Mouse (Mus musculus) limb, embryonic 10.5 days (tissue): ENCODE data around the gene Dhx33. TPM values are rescaled to one million over a fixed set of nuclear protein-coding genes. Genes with fewer than 3 reads are reported as not detected.

Experiments
- DNase-seq: peaks from one replicate; pipeline ENCODE4 v3.0.0-alpha.2; 2017; ENCODE audit warnings: low spot score
- H3K27ac ChIP-seq: fragments of 300-500 bp; sonication (generic); 2 replicates; pipeline ENCODE4 v1.5.1; 2016; ENCODE audit warnings: mild to moderate bottlenecking
- H3K27me3 ChIP-seq: fragments of 300-500 bp; sonication (generic); 2 replicates; pipeline ENCODE4 v1.6.1; 2016; ENCODE audit warnings: low read depth, mild to moderate bottlenecking; ENCODE audit not compliant: poor library complexity, severe bottlenecking
- H3K36me3 ChIP-seq: fragments of 300-500 bp; sonication (generic); 2 replicates; pipeline ENCODE4 v1.6.1; 2016; ENCODE audit warnings: mild to moderate bottlenecking, moderate library complexity
- H3K4me1 ChIP-seq: fragments of 300-500 bp; sonication (generic); 2 replicates; pipeline ENCODE4 v1.6.1; 2016
- H3K4me3 ChIP-seq: fragments of 300-500 bp; sonication (generic); 2 replicates; pipeline ENCODE4 v1.5.1; 2016; ENCODE audit warnings: mild to moderate bottlenecking, moderate library complexity
- H3K9me3 ChIP-seq: fragments of 300-500 bp; sonication (generic); replicated peaks from 2 replicates; pipeline ENCODE4 v1.6.1; 2016; ENCODE audit warnings: mild to moderate bottlenecking
- WGBS: fragments of 180-500 bp; shearing (Covaris S2); methylation state at CpG from one replicate; pipeline ENCODE4 v1.1.7; 2016; 5-methylcytosine and 5-hydroxymethylcytosine counted together
- polyA plus RNA-seq: library from polyadenylated mRNA; unstranded; fragments of >200 nt; fragmentation: Nextera tagmentation; extraction: Ambion mirVana; gene quantifications from 2 replicates; pipeline ENCODE4 v1.2.1, GENCODE M21; 2016

The Dhx33 gene
- 34.1 and 36.6 TPM in 2 replicates for polyA plus RNA-seq

DNA sequence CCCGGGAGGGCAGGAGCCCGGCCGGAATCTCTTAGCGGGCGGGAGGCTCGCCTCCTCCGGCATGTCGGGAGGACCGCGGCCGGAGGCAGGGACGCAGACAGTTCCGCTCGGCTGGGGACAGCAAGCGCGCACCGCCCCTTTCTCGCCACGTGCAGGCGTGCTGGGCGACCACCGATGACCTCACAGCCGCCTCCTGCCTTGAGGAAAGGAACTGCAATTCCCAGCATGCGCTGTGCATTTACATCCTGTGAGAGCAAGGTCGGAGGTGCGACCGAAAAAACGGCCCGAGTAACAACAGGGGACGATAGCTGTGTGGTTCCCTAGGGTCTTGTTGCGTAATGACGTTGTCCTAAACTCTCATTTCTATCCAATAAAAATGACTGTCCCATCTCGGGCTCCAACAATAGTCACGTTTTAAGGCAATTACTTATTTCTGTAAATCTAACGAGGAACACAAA, at the start of gene Dhx33:
TSS of gene Dhx33 (minus strand) at position 122 of the 458 bp plus-strand sequence.
- peak within 1 kb of the TSS; percentile 91 for H3K4me3 ChIP-seq
- peaks cover 13% of the 10 kb centered on the region for H3K4me1 ChIP-seq
- under 1% methylated on average over 35 of the region's 35 CpGs for WGBS
- DNase-seq, result peak; percentile 98
- no peaks in the 10 kb centered on the region for H3K27me3 ChIP-seq
- H3K27ac ChIP-seq, result peak within 1 kb of the TSS; percentile 86
- H3K9me3 ChIP-seq, result no peaks in the 10 kb centered on the region
- H3K36me3 ChIP-seq, result peaks cover 42% of the 10 kb centered on the region

- 0% methylated on average over 1 of the region's 1 CpGs for WGBS
- Histone ChIP-seq H3K4me1 (no peaks in the 10 kb centered on the region), H3K4me3 (no peak overlapping the region), H3K27ac (no peak overlapping the region), H3K9me3 (no peaks in the 10 kb centered on the region), H3K27me3 (no peaks in the 10 kb centered on the region), H3K36me3 (no peaks in the 10 kb centered on the region)
- DNase-seq, result no peak
These were observed 48.3 kb upstream of the Dhx33 start for GRCm38 (mm10) chr11:71052554-71052953.

DNA sequence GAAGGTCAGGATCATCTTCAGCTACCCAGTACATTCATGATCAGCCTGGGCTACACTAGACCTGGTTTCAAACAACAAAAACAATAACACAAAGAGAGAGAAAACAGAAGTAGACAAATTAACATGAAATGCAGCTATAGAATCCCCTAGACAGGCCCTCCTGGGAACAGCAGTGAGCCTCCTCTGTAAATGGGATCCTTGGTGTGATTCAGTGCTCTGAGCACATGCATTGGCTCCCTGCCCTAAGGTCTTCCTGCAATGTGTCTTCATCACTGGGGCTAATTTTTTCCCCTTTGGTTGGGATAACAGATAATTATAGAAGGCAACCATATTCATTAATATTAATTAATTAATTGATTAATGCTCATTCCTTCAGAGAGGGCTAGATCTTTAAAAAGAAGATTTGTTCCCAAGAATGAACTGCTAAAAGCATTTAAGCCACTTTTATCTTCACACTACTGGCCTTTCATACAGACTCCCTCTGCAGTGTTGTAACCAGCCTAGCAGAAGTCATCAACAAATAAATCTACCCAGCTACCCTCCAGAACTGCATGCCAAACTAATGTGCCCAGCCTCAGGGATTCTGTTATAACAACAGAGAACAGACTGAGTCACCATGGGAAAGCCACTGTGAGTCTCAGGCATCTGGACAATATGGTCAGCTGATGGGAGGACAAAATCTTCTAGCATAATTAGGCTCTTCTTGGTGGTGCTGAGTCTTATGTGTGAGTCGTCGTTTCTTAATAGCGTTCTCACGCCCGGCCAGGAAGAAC, 35.5 kb upstream of the Dhx33 start:
- no peaks in the 10 kb centered on the region for H3K36me3 ChIP-seq
- H3K27me3 ChIP-seq, result no peaks in the 10 kb centered on the region
- no peak overlapping the region for H3K4me3 ChIP-seq
- H3K27ac ChIP-seq, result no peak overlapping the region
- DNase-seq, result no peak
- H3K9me3 ChIP-seq, result no peaks in the 10 kb centered on the region
- no peaks in the 10 kb centered on the region for H3K4me1 ChIP-seq
- WGBS, result 95% methylated on average over 5 of the region's 5 CpGs

GRCm38 (mm10) chr11:71033163-71033761, 29.0 kb upstream of the Dhx33 start, which contains the start of gene 6330403K07Rik:
6330403K07Rik (minus strand) TSS chr11:71033513.
- under 1% methylated on average over 30 of the region's 31 CpGs for WGBS

GRCm38 (mm10) chr11:71032491-71033162, 28.4 kb upstream of the Dhx33 start:
- H3K4me1 ChIP-seq, result peaks cover 23% of the 10 kb centered on the region
- H3K27me3 ChIP-seq, result no peaks in the 10 kb centered on the region
- peaks cover 33% of the 10 kb centered on the region for H3K36me3 ChIP-seq
- WGBS, result 9% methylated on average over 26 of the region's 26 CpGs
- no peaks in the 10 kb centered on the region for H3K9me3 ChIP-seq
- peak overlapping the region; percentile 92 for H3K27ac ChIP-seq
- peak; percentile 53 for DNase-seq
- H3K4me3 ChIP-seq, result peak overlapping the region; percentile 75

More at GRCm38 (mm10) chr11:71033163-71033761, 29.0 kb upstream of the Dhx33 start, which contains the start of gene 6330403K07Rik:
- Histone ChIP-seq H3K27ac (peak within 1 kb of the TSS; percentile 92), H3K27me3 (no peaks in the 10 kb centered on the region), H3K4me1 (peaks cover 23% of the 10 kb centered on the region), H3K36me3 (peaks cover 27% of the 10 kb centered on the region), H3K9me3 (no peaks in the 10 kb centered on the region), H3K4me3 (peak within 1 kb of the TSS; percentile 75)
- DNase-seq, result peak; percentile 91

GRCm38 (mm10) chr11:71032070-71032469, 27.8 kb upstream of the Dhx33 start:
- H3K4me3 ChIP-seq, result peak overlapping the region; percentile 75
- H3K27ac ChIP-seq, result peak overlapping the region; percentile 92
- no peaks in the 10 kb centered on the region for H3K27me3 ChIP-seq
- peaks cover 23% of the 10 kb centered on the region for H3K4me1 ChIP-seq
- DNase-seq, result no peak
- H3K36me3 ChIP-seq, result peaks cover 39% of the 10 kb centered on the region
- WGBS, result 60% methylated on average over 7 of the region's 7 CpGs
- H3K9me3 ChIP-seq, result no peaks in the 10 kb centered on the region

DNA sequence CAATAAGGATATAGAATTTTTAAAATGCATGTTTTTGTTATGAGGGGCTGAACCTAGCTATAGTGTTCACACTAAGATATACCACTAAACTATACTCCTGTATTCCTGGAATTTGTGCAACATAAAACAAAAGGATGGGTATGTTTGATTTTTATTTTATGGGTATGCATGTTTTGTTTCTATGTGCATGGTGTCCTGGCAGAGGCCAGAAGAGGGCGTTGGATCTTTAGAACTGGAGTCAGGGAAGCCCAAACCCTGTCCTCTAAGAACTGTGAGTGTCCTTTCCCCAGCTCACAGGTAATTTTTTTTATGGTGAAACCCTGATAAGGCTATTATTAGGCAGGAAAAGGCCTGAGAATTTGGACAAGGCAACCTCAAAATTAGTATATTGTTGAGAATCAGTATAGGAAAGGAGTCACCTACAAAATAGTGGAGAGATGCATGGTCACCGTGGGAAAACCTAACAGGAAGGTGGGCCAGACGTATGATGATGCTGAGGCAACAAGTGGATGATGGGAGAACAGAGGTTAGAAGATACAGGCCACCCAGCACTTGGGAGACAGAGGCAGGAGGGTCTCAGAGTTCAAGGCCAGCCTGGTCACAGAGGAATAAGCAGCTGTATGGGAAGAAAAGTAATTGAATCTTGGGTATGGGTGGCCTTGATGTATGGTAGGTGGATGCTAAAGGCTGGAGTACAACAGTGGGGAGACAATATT, 25.3 kb upstream of the Dhx33 start:
- WGBS, result 71% methylated on average over 3 of the region's 3 CpGs
- Histone ChIP-seq H3K4me1 (peaks cover 23% of the 10 kb centered on the region), H3K27ac (no peak overlapping the region), H3K9me3 (no peaks in the 10 kb centered on the region), H3K4me3 (no peak overlapping the region), H3K27me3 (no peaks in the 10 kb centered on the region), H3K36me3 (peaks cover 64% of the 10 kb centered on the region)
- DNase-seq, result no peak

- Histone ChIP-seq H3K4me3 (no peak overlapping the region), H3K27ac (no peak overlapping the region), H3K4me1 (peaks cover 12% of the 10 kb centered on the region), H3K36me3 (peaks cover 76% of the 10 kb centered on the region), H3K27me3 (no peaks in the 10 kb centered on the region), H3K9me3 (no peaks in the 10 kb centered on the region)
- 75% methylated on average over 3 of the region's 3 CpGs for WGBS
- no peak for DNase-seq
These were observed 24.0 kb upstream of the Dhx33 start for GRCm38 (mm10) chr11:71028280-71028679.

GRCm38 (mm10) chr11:71019201-71020068, 15.2 kb upstream of the Dhx33 start, which contains the start of the genes Mis12 and Derl2:
Mis12 (plus strand) TSS chr11:71019611.
Derl2 (minus strand) TSS chr11:71019841.
- DNase-seq, result peak; percentile 96
- peaks cover 23% of the 10 kb centered on the region for H3K4me1 ChIP-seq
- H3K36me3 ChIP-seq, result peaks cover 47% of the 10 kb centered on the region
- H3K27ac ChIP-seq, result peak within 1 kb of the TSS; percentile 96
- H3K9me3 ChIP-seq, result no peaks in the 10 kb centered on the region
- peak within 1 kb of the TSS; percentile 79 for H3K4me3 ChIP-seq
- no peaks in the 10 kb centered on the region for H3K27me3 ChIP-seq
- under 1% methylated on average over 71 of the region's 71 CpGs for WGBS

GRCm38 (mm10) chr11:71018416-71019200, 14.4 kb upstream of the Dhx33 start:
- Histone ChIP-seq H3K36me3 (peaks cover 49% of the 10 kb centered on the region), H3K27ac (peak overlapping the region; percentile 96), H3K4me3 (peak overlapping the region; percentile 79), H3K9me3 (no peaks in the 10 kb centered on the region), H3K4me1 (peaks cover 23% of the 10 kb centered on the region), H3K27me3 (no peaks in the 10 kb centered on the region)
- no peak for DNase-seq
- 5% methylated on average over 28 of the region's 28 CpGs for WGBS

DNA sequence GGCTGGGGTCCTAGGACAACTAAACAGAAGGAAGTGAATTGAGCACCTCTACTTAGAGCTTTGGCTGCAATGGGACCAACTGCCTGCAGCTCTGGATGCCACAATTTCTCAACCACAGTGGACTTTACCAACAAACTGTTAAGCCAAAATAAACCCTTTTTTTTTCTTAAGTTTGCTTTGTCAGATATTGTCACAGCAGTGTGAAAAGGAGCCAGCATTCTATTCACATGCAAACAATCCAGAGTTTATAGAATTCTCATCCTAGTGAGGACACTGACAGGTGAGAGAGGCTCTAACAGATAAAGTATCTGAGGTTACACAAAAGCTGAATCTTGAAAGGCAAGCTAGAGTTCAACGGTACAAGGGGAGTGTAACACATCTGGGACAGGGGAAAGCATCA, 12.8 kb upstream of the Dhx33 start:
- Histone ChIP-seq H3K27ac (no peak overlapping the region), H3K4me1 (peaks cover 23% of the 10 kb centered on the region), H3K27me3 (no peaks in the 10 kb centered on the region), H3K9me3 (no peaks in the 10 kb centered on the region), H3K4me3 (no peak overlapping the region), H3K36me3 (peaks cover 47% of the 10 kb centered on the region)
- DNase-seq, result no peak
- 84% methylated on average over 1 of the region's 1 CpGs for WGBS
